Mouse (Mus musculus): ENCODE data around the gene Prkab2.

DNA sequence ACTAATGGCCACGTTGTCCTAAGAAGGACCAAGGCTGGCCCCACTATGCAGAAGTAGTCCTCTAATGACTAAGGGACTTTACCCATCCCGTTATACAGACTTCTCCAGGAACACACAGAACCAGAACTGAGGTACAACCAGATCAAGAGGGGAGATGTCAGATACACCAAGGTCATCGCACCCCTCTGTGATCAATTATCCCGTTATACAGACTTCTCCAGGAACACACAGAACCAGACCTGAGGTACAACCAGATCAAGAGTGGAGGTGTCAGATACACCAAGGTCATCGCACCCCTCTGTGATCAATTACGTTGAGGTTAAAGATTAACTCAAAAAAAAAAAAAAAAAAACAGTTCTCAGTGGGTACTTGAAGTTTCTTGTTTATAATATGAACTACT, 47.0 kb upstream of the Prkab2 start:
- TF ChIP-seq CTCF (IDR thresholded peaks at IDR 0.05; ENCODE audit: borderline replicate concordance, insufficient read depth, low read depth, low read length) (no peak), POLR2A (IDR thresholded peaks at IDR 0.05; ENCODE audit: borderline replicate concordance, insufficient read depth, low read length) (no peak)
